Mouse (Mus musculus) liver, adult 2 months (tissue): ENCODE data around the gene Gm3854.

Experiments used
- CTCF ChIP-seq: fragments of 200-500 bp; IDR thresholded peaks from 2 replicates; pipeline ENCODE4 v1.5.1; 2011; ENCODE audit warnings: low read depth, low read length, control low read depth
- POLR2A ChIP-seq: fragments of 200-500 bp; IDR thresholded peaks from 2 replicates; pipeline ENCODE4 v1.6.1; 2011; ENCODE audit warnings: low read length, control low read depth; ENCODE audit not compliant: insufficient read depth; ENCODE audit errors: extremely low read depth

- no peak for TF ChIP-seq POLR2A
- no peak for TF ChIP-seq CTCF
Measured at GRCm38 (mm10) chr7:6384011-6384410, 40.5 kb downstream of the Gm3854 start.
